Mouse (Mus musculus): ENCODE data around the gene Slc10a7. TPM values are rescaled to one million over a fixed set of nuclear protein-coding genes. Genes with fewer than 3 reads are reported as not detected.

Gene Slc10a7
- polyA plus RNA-seq, 1 experiment from 2014 or later: 9.9 TPM

DNA sequence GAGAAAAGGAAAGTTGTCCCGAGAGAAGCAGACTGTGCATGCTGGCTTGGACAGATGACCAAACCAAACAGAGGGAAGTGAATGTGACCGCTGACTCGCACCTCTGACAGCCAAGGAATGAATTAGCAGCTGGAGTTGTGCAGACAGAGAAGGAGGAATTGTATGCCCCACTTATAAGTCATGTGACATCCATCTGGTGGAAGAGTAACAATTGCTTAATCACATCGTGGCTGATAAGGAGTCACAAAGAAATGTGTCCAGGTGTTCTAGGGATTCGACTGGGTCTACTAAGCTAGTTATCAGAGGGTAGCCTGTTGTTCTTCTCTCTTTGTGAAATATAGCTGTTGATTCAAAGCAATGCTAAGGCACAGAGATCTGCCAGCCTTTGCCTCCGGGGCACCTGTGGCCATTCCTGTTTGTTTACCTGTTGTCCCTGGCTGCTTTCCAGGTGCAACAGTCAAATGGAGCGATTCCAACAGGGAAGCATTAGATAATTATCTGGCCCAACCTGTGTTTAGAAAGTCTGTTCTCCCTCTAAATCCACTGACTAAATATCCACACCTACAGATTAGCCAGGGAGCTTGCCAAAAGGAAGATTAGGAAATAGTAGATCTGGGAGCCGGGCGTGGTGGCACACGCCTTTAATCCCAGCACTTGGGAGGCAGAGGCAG is 147.7 kb downstream of the Slc10a7 start:
- WGBS: 77% methylated on average over 10 of the region's 10 CpGs
- no peak overlapping the region for H3K9ac ChIP-seq (ENCODE audit: low read depth, low read length)
- no peak overlapping the region for H3K27ac ChIP-seq (ENCODE audit: low read depth, low read length)
- no peaks in the 10 kb centered on the region for H3K9me3 ChIP-seq (ENCODE audit: control insufficient read depth, low read length)
- H3K4me3 ChIP-seq (ENCODE audit: low read depth, low read length): no peak overlapping the region
- no peaks in the 10 kb centered on the region; the same call in 1 of the 2 replicates for H3K36me3 ChIP-seq (ENCODE audit: control insufficient read depth, insufficient read depth, low read length)
- ATAC-seq (replicated peaks; ENCODE audit: low FRiP score): no peak
- no peak overlapping the region for H3K4me2 ChIP-seq
- no peaks in the 10 kb centered on the region for H3K27me3 ChIP-seq (replicated peaks; ENCODE audit: control insufficient read depth, insufficient read depth, low read length)
- H3K4me1 ChIP-seq (replicated peaks; ENCODE audit: control insufficient read depth, insufficient read depth, low read length): 0 out of 2 replicates have a peak, but pooled peaks cover 4% of the 10 kb centered on the region
- no peak for DNase-seq (ENCODE audit: low spot score)

DNA sequence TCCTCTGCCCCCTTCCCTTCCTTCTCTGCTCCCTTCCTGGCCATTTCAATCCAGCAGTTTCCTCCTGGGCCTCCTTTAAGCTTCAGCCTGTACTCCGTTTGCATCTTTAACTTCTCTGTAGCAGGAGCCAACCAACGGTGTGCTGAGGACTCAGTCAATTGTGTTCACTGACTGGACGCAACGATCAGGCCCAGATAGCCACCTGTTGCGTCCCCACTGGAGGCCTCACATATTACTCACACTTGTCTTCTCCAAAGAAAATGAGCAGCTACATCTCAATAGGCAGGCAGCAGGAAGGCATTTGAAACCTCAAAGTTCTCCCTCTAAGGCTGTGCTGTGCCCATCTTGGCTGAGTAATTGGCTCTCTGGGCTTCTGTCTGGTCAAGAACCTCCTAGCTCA is 149.0 kb downstream of the Slc10a7 start:
- Histone ChIP-seq H3K9me3 (ENCODE audit: control insufficient read depth, low read length) (no peaks in the 10 kb centered on the region), H3K27me3 (replicated peaks; ENCODE audit: control insufficient read depth, insufficient read depth, low read length) (no peaks in the 10 kb centered on the region), H3K4me3 (ENCODE audit: low read depth, low read length) (no peak overlapping the region), H3K9ac (ENCODE audit: low read depth, low read length) (no peak overlapping the region), H3K27ac (ENCODE audit: low read depth, low read length) (no peak overlapping the region), H3K4me2 (no peak overlapping the region), H3K4me1 (replicated peaks; ENCODE audit: control insufficient read depth, insufficient read depth, low read length) (no peaks in the 10 kb centered on the region), H3K36me3 (ENCODE audit: control insufficient read depth, insufficient read depth, low read length) (no peaks in the 10 kb centered on the region)
- DNase-seq (ENCODE audit: low spot score) (no peak), ATAC-seq (replicated peaks; ENCODE audit: low FRiP score) (no peak)
- 86% methylated on average over 5 of the region's 5 CpGs for WGBS

DNA sequence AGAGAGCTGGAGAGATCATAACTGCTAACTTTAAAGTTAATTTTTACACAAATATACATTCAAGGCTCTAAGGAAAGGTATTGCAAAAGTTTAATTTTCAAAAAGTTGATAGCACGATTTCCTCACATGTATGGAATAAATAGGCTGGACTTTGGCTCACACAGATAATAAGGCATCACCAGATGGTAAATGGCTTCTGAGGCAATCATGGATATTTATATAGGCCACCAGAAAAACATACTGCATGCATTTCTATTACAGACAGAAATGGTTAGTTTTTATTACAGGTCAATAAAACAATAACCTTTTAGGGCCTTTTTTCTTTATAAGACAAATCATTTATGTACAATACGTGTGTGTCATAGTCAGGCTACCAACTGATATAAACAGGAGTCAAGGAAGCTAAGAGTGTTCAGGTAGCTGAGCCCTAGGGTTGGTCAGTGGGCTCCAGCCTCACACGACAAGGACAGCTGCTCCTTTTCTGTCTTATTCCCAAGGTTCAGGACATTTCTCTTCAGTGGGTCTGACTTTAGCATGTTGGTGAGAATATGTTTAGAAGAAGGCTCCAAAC is 150.6 kb downstream of the Slc10a7 start:
- H3K27me3 ChIP-seq (replicated peaks; ENCODE audit: control insufficient read depth, insufficient read depth, low read length): no peaks in the 10 kb centered on the region
- WGBS: 93% methylated on average over 3 of the region's 3 CpGs
- 0 out of 2 replicates have a peak, but pooled peaks cover 3% of the 10 kb centered on the region for H3K36me3 ChIP-seq (ENCODE audit: control insufficient read depth, insufficient read depth, low read length)
- H3K9ac ChIP-seq (ENCODE audit: low read depth, low read length): no peak overlapping the region
- H3K9me3 ChIP-seq (ENCODE audit: control insufficient read depth, low read length): no peaks in the 10 kb centered on the region
- H3K4me1 ChIP-seq (replicated peaks; ENCODE audit: control insufficient read depth, insufficient read depth, low read length): no peaks in the 10 kb centered on the region
- ATAC-seq (replicated peaks; ENCODE audit: low FRiP score): no peak
- no peak overlapping the region for H3K4me3 ChIP-seq (ENCODE audit: low read depth, low read length)
- DNase-seq (ENCODE audit: low spot score): no peak
- H3K27ac ChIP-seq (ENCODE audit: low read depth, low read length): no peak overlapping the region
- no peak overlapping the region for H3K4me2 ChIP-seq

DNA sequence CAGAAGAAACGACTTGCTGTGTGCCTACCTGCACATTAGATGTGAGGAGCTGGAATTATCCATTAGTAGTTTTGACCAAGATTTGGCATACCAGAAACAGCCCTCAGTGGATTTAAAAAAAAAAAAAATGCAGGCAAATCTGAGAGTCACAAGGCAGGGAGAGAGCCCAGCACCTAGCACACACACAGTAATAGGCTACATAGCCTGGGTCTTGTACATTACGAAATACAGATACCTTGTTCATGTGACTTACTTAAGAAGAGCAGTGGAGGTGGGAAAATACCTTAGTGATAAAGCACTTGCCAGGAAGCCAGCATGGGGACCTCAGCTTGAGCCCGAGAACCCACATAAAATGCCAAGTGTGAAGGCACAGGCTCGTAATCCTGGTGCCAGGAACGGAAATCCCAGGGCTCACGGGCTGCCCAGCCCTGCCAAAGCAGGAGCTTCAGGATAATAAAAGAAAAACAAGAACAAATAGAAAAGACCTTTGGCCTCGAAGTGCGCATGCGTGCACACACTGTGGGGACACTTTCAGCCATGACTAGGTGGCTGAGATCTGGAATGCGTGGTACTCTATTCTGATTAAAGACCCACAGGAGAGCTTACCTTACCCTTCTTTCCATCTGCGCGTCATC is 155.3 kb downstream of the Slc10a7 start:
- no peaks in the 10 kb centered on the region for H3K4me1 ChIP-seq (replicated peaks; ENCODE audit: control insufficient read depth, insufficient read depth, low read length)
- DNase-seq (ENCODE audit: low spot score) (no peak), ATAC-seq (replicated peaks; ENCODE audit: low FRiP score) (no peak)

DNA sequence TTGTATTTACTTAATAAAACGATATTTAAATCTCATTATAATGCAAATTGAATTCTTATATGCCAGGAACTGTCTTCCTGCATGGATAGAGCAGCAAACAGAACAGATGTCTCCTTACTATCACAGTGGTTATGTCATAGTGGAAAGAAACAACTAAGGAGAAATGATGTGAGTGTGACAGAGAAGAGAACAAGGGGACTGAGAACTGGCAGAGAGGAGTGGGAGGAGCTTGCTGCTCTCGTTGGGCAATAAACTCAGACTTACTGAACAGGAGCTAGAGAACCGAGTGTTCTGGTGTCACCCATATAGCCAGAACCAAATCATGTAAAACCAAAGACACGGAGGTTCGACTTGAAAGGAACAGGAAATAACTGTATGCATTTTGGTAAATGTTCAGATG is 158.3 kb downstream of the Slc10a7 start:
- Histone ChIP-seq H3K36me3 (ENCODE audit: control insufficient read depth, insufficient read depth, low read length) (0 out of 2 replicates have a peak, but pooled peaks cover 3% of the 10 kb centered on the region), H3K9ac (ENCODE audit: low read depth, low read length) (no peak overlapping the region), H3K4me3 (ENCODE audit: low read depth, low read length) (no peak overlapping the region), H3K9me3 (ENCODE audit: control insufficient read depth, low read length) (no peaks in the 10 kb centered on the region), H3K27ac (ENCODE audit: low read depth, low read length) (no peak overlapping the region), H3K4me2 (no peak overlapping the region), H3K27me3 (replicated peaks; ENCODE audit: control insufficient read depth, insufficient read depth, low read length) (no peaks in the 10 kb centered on the region), H3K4me1 (replicated peaks; ENCODE audit: control insufficient read depth, insufficient read depth, low read length) (no peaks in the 10 kb centered on the region)
- ATAC-seq (replicated peaks; ENCODE audit: low FRiP score): no peak
- no peak for DNase-seq (ENCODE audit: low spot score)
- WGBS: 83% methylated on average over 5 of the region's 5 CpGs

More for the DNA sequence above, 155.3 kb downstream of the Slc10a7 start:
- Histone ChIP-seq H3K27ac (ENCODE audit: low read depth, low read length) (no peak overlapping the region), H3K4me2 (no peak overlapping the region), H3K36me3 (ENCODE audit: control insufficient read depth, insufficient read depth, low read length) (0 out of 2 replicates have a peak, but pooled peaks cover 3% of the 10 kb centered on the region), H3K27me3 (replicated peaks; ENCODE audit: control insufficient read depth, insufficient read depth, low read length) (no peaks in the 10 kb centered on the region), H3K4me3 (ENCODE audit: low read depth, low read length) (no peak overlapping the region), H3K9ac (ENCODE audit: low read depth, low read length) (no peak overlapping the region), H3K9me3 (ENCODE audit: control insufficient read depth, low read length) (no peaks in the 10 kb centered on the region)
- 92% methylated on average over 12 of the region's 12 CpGs for WGBS

DNA sequence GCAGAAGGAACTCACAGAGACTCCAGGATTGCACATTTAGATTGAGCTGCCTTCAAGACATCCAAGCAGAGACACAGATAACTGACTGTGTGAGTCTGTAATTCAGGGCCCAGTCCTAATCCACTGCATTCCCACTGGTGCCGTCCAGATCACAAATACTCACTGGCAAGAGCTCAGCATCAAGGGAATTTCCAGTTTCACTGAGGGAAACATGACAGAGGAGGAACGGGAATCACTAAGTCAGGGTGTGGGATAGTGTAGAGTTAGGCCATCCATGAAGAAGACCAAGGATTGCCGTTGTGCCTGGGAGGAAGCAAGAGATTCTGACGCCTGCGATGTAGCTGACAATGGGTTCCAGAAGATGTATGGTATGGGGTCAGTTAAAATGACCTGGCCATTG is 159.1 kb downstream of the Slc10a7 start:
- Histone ChIP-seq H3K4me1 (replicated peaks; ENCODE audit: control insufficient read depth, insufficient read depth, low read length) (no peaks in the 10 kb centered on the region), H3K4me2 (no peak overlapping the region), H3K36me3 (ENCODE audit: control insufficient read depth, insufficient read depth, low read length) (0 out of 2 replicates have a peak, but pooled peaks cover 3% of the 10 kb centered on the region), H3K9me3 (ENCODE audit: control insufficient read depth, low read length) (no peaks in the 10 kb centered on the region), H3K9ac (ENCODE audit: low read depth, low read length) (no peak overlapping the region), H3K27me3 (replicated peaks; ENCODE audit: control insufficient read depth, insufficient read depth, low read length) (no peaks in the 10 kb centered on the region), H3K27ac (ENCODE audit: low read depth, low read length) (no peak overlapping the region), H3K4me3 (ENCODE audit: low read depth, low read length) (no peak overlapping the region)
- WGBS: 85% methylated on average over 5 of the region's 5 CpGs
- ATAC-seq (replicated peaks; ENCODE audit: low FRiP score) (no peak), DNase-seq (ENCODE audit: low spot score) (no peak)

DNA sequence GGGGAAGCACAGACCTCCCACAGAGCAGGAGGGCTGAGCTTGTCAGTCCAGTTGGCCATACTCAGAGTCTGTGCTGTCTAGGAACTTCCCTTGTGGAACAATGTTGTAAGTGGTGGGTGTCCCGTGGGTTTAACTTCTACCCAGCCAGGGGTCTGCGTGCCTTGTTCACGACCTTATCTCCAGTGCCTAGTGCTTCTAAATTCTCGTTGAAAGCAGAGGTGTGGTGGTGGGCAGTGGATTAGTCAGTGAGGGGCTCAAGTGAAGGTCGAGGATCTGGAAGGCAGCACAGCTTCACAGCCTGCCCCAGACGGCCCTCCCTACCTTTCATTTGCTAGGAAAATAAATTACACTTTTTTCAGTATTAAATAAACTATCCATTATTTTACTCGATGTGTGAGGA is 161.1 kb downstream of the Slc10a7 start:
- Histone ChIP-seq H3K4me3 (ENCODE audit: low read depth, low read length) (no peak overlapping the region), H3K27me3 (replicated peaks; ENCODE audit: control insufficient read depth, insufficient read depth, low read length) (no peaks in the 10 kb centered on the region), H3K27ac (ENCODE audit: low read depth, low read length) (no peak overlapping the region), H3K36me3 (ENCODE audit: control insufficient read depth, insufficient read depth, low read length) (no peaks in the 10 kb centered on the region), H3K9ac (ENCODE audit: low read depth, low read length) (no peak overlapping the region), H3K4me1 (replicated peaks; ENCODE audit: control insufficient read depth, insufficient read depth, low read length) (no peaks in the 10 kb centered on the region), H3K4me2 (no peak overlapping the region), H3K9me3 (ENCODE audit: control insufficient read depth, low read length) (no peaks in the 10 kb centered on the region)
- 85% methylated on average over 7 of the region's 7 CpGs for whole genome bisulfite sequencing
- DNase-seq (ENCODE audit: low spot score) (no peak), ATAC-seq (replicated peaks; ENCODE audit: low FRiP score) (no peak)

DNA sequence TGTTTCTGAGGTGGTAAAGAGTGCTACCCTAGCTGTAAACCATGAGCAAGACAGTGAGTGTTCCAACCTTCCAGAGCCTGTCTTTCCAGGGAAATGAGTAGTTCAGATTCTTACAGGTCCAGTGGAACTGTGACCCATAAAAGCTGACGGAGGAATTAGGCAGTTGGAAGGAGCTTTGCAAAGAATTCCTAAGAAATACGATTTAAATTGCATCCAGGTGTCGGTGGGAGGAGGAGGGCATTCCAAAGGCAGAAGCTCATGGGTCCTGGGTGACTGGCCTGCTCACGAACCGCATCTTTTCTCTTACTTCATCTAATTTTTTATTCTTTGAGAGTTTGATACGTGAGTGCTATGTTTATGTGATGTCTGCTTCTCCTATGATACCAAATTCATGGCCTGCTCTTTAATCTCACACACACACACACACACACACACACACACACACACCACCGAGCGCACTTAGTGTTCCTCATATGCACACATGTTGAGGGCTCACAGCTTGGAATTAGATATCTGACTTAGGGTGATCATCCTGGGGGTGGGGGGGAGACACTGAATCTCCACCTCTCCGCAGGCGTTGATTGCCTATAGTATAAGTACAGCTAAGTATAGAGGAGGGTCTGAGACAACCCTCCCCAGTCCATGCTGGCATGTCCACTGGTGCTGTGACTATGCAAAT is 169.5 kb downstream of the Slc10a7 start:
- DNase-seq (ENCODE audit: low spot score) (no peak), ATAC-seq (replicated peaks; ENCODE audit: low FRiP score) (no peak)
- H3K4me2 ChIP-seq: no peak overlapping the region
- no peak overlapping the region for H3K9ac ChIP-seq (ENCODE audit: low read depth, low read length)
- no peaks in the 10 kb centered on the region for H3K9me3 ChIP-seq (ENCODE audit: control insufficient read depth, low read length)
- no peaks in the 10 kb centered on the region for H3K27me3 ChIP-seq (replicated peaks; ENCODE audit: control insufficient read depth, insufficient read depth, low read length)
- no peaks in the 10 kb centered on the region for H3K4me1 ChIP-seq (replicated peaks; ENCODE audit: control insufficient read depth, insufficient read depth, low read length)
- no peak overlapping the region for H3K4me3 ChIP-seq (ENCODE audit: low read depth, low read length)
- 0 out of 2 replicates have a peak, but pooled peaks cover 5% of the 10 kb centered on the region for H3K36me3 ChIP-seq (ENCODE audit: control insufficient read depth, insufficient read depth, low read length)
- WGBS: 78% methylated on average over 10 of the region's 10 CpGs
- no peak overlapping the region for H3K27ac ChIP-seq (ENCODE audit: low read depth, low read length)

All from liver, embryonic 11.5 days (tissue).